Mouse (Mus musculus): ENCODE data around the gene Erbb4.

DNA sequence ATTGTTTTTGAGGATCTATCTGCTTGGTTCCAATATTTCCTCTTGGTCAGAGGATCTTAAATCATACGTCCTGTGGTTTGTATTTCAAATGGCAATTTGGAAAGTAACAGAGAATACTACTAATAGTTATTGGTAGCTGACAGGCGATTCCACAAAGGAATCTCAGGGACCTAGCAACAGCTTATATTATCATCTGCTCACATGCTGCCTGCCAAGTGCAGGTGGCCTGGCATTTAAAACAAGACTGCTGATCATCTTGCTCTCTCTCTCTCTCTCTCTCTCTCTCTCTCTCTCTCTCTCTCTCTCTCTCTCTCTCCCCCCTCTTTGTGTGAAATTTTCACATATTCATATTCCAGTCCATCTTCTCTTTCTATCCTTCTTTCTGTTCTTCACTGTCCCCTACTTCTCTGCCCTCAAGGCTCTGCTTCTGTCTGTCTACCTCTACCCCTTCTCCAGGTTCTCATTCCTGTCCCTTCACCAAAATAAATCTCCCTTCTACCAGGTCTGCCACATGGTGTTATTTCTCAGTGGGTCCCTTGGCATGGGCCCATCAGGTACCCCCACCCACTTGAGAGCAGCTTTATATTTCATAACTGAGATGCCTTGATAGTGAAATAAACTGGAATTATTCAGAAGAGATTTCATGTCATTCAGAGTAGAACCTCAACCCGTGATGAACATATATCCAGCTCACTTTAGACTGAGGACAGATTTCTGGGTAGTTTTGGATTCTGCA is 174.4 kb downstream of the Erbb4 start:
- TF ChIP-seq MYOD1 (IDR thresholded peaks at IDR 0.05; ENCODE audit: control insufficient read depth in 1 of 3, insufficient read length in 2 of 3, low read depth in 2 of 3): no peak
- TF ChIP-seq TCF3 (IDR thresholded peaks at IDR 0.05; ENCODE audit: insufficient read length, low read depth): no peak
